Mouse (Mus musculus) thymus, postnatal 25 days (tissue): ENCODE data around the gene En1.

ENCODE experiments used
- DNase-seq: peaks from one replicate; pipeline ENCODE4 v3.0.0; 2022

The En1 gene

GRCm38 (mm10) chr1:120602031-120602730 is at the start of gene En1:
Gene En1 (plus strand): TSS chr1:120602418.
- DNase-seq, result no peak

GRCm38 (mm10) chr1:120556926-120557846 is 45.0 kb upstream of the En1 start:
- DNase-seq, result no peak

- no peak for DNase-seq
Observed at GRCm38 (mm10) chr1:120558341-120559285, 43.6 kb upstream of the En1 start.

- no peak for DNase-seq
Observed at GRCm38 (mm10) chr1:120559911-120560310, 42.3 kb upstream of the En1 start.

GRCm38 (mm10) chr1:120581306-120581705 is 20.9 kb upstream of the En1 start:
- no peak for DNase-seq

GRCm38 (mm10) chr1:120585481-120585880 is 16.7 kb upstream of the En1 start:
- no peak for DNase-seq

- peak; percentile 42 for DNase-seq
Observed at GRCm38 (mm10) chr1:120586500-120587110, 15.6 kb upstream of the En1 start.

GRCm38 (mm10) chr1:120587431-120587830 is 14.8 kb upstream of the En1 start:
- no peak for DNase-seq

- DNase-seq, result no peak
Observed at GRCm38 (mm10) chr1:120587960-120588359, 14.3 kb upstream of the En1 start.

- DNase-seq, result no peak
Observed at GRCm38 (mm10) chr1:120588362-120589027, 13.7 kb upstream of the En1 start.

GRCm38 (mm10) chr1:120593236-120593919 is 8.8 kb upstream of the En1 start:
- DNase-seq, result no peak

GRCm38 (mm10) chr1:120594603-120595002 is 7.6 kb upstream of the En1 start:
- no peak for DNase-seq

- DNase-seq, result no peak
Observed at GRCm38 (mm10) chr1:120595471-120596240, 6.6 kb upstream of the En1 start.

GRCm38 (mm10) chr1:120596319-120596718 is 5.9 kb upstream of the En1 start:
- no peak for DNase-seq

- no peak for DNase-seq
Observed at GRCm38 (mm10) chr1:120596784-120597183, 5.4 kb upstream of the En1 start.

GRCm38 (mm10) chr1:120597271-120597670 is 4.9 kb upstream of the En1 start:
- DNase-seq, result no peak

GRCm38 (mm10) chr1:120598196-120598940 is 3.9 kb upstream of the En1 start:
- no peak for DNase-seq

GRCm38 (mm10) chr1:120599321-120600148 is 2.7 kb upstream of the En1 start:
- DNase-seq, result no peak

GRCm38 (mm10) chr1:120600149-120600445 is 2.1 kb upstream of the En1 start:
- no peak for DNase-seq
